Mouse (Mus musculus) gastrocnemius, adult 2 months (tissue): ENCODE data around the gene Pcp2. TPM values are rescaled to one million over a fixed set of nuclear protein-coding genes. Genes with fewer than 3 reads are reported as not detected.

ENCODE experiments used
- DNase-seq: peaks from one replicate; pipeline ENCODE4 v3.0.0; 2022
- H3K27ac ChIP-seq: fragments of 200-600 bp; 2 replicates; pipeline ENCODE4 v1.8.1; 2022; ENCODE audit warnings: mild to moderate bottlenecking
- H3K4me3 ChIP-seq: fragments of 200-600 bp; 2 replicates; pipeline ENCODE4 v1.8.1; 2022; ENCODE audit warnings: mild to moderate bottlenecking, moderate library complexity
- CTCF ChIP-seq: fragments of 200-600 bp; IDR thresholded peaks from 2 replicates; pipeline ENCODE4 v1.8.1; 2022; ENCODE audit warnings: antibody characterized with exemption, mild to moderate bottlenecking, moderate library complexity
- intact Hi-C: fragments of 180-260 bp; cut with DNase I; formaldehyde crosslinking; loops from one replicate; pipeline ENCODE4 v1.15.1; 2025
- long read RNA-seq, 2 experiments: library from polyadenylated mRNA; stranded (forward); transcript quantifications; one replicate each; pipeline ENCODE4 v2.0.0; 2021
- total RNA-seq, 2 experiments: library from RNA; stranded (reverse); gene quantifications; 2 replicates each; pipeline ENCODE4 v1.2.3; 2021

Gene Pcp2
- not detected for total RNA-seq
- long read RNA-seq, experiment 1, result 0 reads
- long read RNA-seq, experiment 2, result 0 reads

GRCm38 (mm10) chr8:3625445-3625844 is at the start of gene Pcp2:
TSS of gene Pcp2 (minus strand) at chr8:3625545.
- TF ChIP-seq CTCF, result no peak
- no peak within 1 kb of the TSS for H3K27ac ChIP-seq
- no peak within 1 kb of the TSS for H3K4me3 ChIP-seq
- intact Hi-C loops, result loop anchor here (10.0 kb wide), 1 partner anchor 1049 kb away; no protein-coding TSS in a partner anchor
- DNase-seq, result no peak

- H3K4me3 ChIP-seq, result no peak overlapping the region
- no peak for DNase-seq
- intact Hi-C loops, result loop anchor here (1.0 to 10.0 kb wide), 2 partner anchors 115 to 320 kb away; partner anchors contain the start of gene A430078G23Rik
- H3K27ac ChIP-seq, result no peak overlapping the region
- no peak for TF ChIP-seq CTCF
These were observed 49.3 kb upstream of the Pcp2 start for GRCm38 (mm10) chr8:3674671-3675070.

GRCm38 (mm10) chr8:3671980-3672491 is 46.7 kb upstream of the Pcp2 start, which contains the start of gene Fcor:
TSS of gene Fcor (minus strand) at chr8:3672362.
- peak within 1 kb of the TSS; percentile 46 for H3K27ac ChIP-seq
- intact Hi-C loops, result loop anchor here (1.0 to 10.0 kb wide), 2 partner anchors 113 to 317 kb away; partner anchors contain the start of gene A430078G23Rik

GRCm38 (mm10) chr8:3670388-3670787 is 45.0 kb upstream of the Pcp2 start:
- intact Hi-C loops, result loop anchor here (10.0 kb wide), 1 partner anchor 316 kb away; the partner anchor contains the start of gene A430078G23Rik
- no peak for TF ChIP-seq CTCF
- DNase-seq, result no peak
- Histone ChIP-seq H3K4me3 (no peak overlapping the region), H3K27ac (no peak overlapping the region)

More at GRCm38 (mm10) chr8:3671980-3672491, 46.7 kb upstream of the Pcp2 start, which contains the start of gene Fcor:
- H3K4me3 ChIP-seq, result peak within 1 kb of the TSS; percentile 78
- peak; percentile 91 for TF ChIP-seq CTCF
- peak; percentile 85 for DNase-seq

GRCm38 (mm10) chr8:3665507-3665906 is 40.2 kb upstream of the Pcp2 start, which contains the start of gene Mcemp1:
TSS of gene Mcemp1 (plus strand) at chr8:3665754.
- DNase-seq, result no peak
- no peak for TF ChIP-seq CTCF
- H3K4me3 ChIP-seq, result no peak within 1 kb of the TSS
- no peak within 1 kb of the TSS for H3K27ac ChIP-seq
- intact Hi-C loops, result no loop called here

- no peak for TF ChIP-seq CTCF
- Histone ChIP-seq H3K4me3 (no peak overlapping the region), H3K27ac (no peak overlapping the region)
- no peak for DNase-seq
- intact Hi-C loops, result no loop called here
These were observed 39.1 kb upstream of the Pcp2 start for GRCm38 (mm10) chr8:3664405-3664804.

- DNase-seq, result no peak
- Histone ChIP-seq H3K27ac (no peak overlapping the region), H3K4me3 (no peak overlapping the region)
- intact Hi-C loops, result no loop called here
- no peak for TF ChIP-seq CTCF
These were observed 35.5 kb upstream of the Pcp2 start for GRCm38 (mm10) chr8:3660889-3661288.

GRCm38 (mm10) chr8:3656725-3657381 is 31.5 kb upstream of the Pcp2 start:
- Histone ChIP-seq H3K27ac (no peak overlapping the region), H3K4me3 (no peak overlapping the region)
- DNase-seq, result no peak
- intact Hi-C loops, result no loop called here
- TF ChIP-seq CTCF, result no peak

GRCm38 (mm10) chr8:3655526-3655925 is 30.2 kb upstream of the Pcp2 start, which contains the start of gene Retn:
TSS of gene Retn (plus strand) at chr8:3655770.
- Histone ChIP-seq H3K27ac (no peak within 1 kb of the TSS), H3K4me3 (no peak within 1 kb of the TSS)
- intact Hi-C loops, result no loop called here
- TF ChIP-seq CTCF, result no peak
- no peak for DNase-seq

- DNase-seq, result no peak
- no peak overlapping the region for H3K4me3 ChIP-seq
- TF ChIP-seq CTCF, result no peak
- no peak overlapping the region for H3K27ac ChIP-seq
- intact Hi-C loops, result no loop called here
These were observed 29.6 kb upstream of the Pcp2 start for GRCm38 (mm10) chr8:3654726-3655508.

GRCm38 (mm10) chr8:3652845-3653244 is 27.5 kb upstream of the Pcp2 start:
- no peak for DNase-seq
- Histone ChIP-seq H3K4me3 (no peak overlapping the region), H3K27ac (no peak overlapping the region)
- intact Hi-C loops, result no loop called here
- no peak for TF ChIP-seq CTCF

- no peak for TF ChIP-seq CTCF
- intact Hi-C loops, result no loop called here
- no peak for DNase-seq
- H3K27ac ChIP-seq, result no peak overlapping the region
- no peak overlapping the region for H3K4me3 ChIP-seq
These were observed 23.6 kb upstream of the Pcp2 start for GRCm38 (mm10) chr8:3648990-3649389.

GRCm38 (mm10) chr8:3648268-3648667 is 22.9 kb upstream of the Pcp2 start:
- H3K4me3 ChIP-seq, result no peak overlapping the region
- intact Hi-C loops, result no loop called here
- TF ChIP-seq CTCF, result no peak
- H3K27ac ChIP-seq, result no peak overlapping the region
- DNase-seq, result no peak
